Mouse (Mus musculus): ENCODE results near the gene Tmem270.

- TF ChIP-seq CTCF (IDR thresholded peaks at IDR 0.05; ENCODE audit: control insufficient read depth, insufficient read depth, insufficient read length) (no peak), USF1 (IDR thresholded peaks at IDR 0.05; ENCODE audit: low read depth) (peak; percentile 67), MYOG (IDR thresholded peaks at IDR 0.05; ENCODE audit: control insufficient read depth, extremely low read depth, insufficient read length) (no peak), MAX (IDR thresholded peaks at IDR 0.05) (no peak), MYOD1 (IDR thresholded peaks at IDR 0.05; ENCODE audit: control insufficient read depth, insufficient read length, low read depth) (no peak), FOSL1 (IDR thresholded peaks at IDR 0.05; ENCODE audit: insufficient read depth, low read length, poor library complexity, severe bottlenecking) (no peak)
Observed at GRCm38 (mm10) chr5:134955491-134955890, 49.0 kb upstream of the Tmem270 start.

All from C2C12 (cell line).